Mouse (Mus musculus): ENCODE measurements at regions not wholly inside any gene's neighbourhood (a gene's known extent, or its start where the extent isn't known, plus 50 kb on each side); places are given as distances from the start of the nearest gene placed in this dataset.

DNA sequence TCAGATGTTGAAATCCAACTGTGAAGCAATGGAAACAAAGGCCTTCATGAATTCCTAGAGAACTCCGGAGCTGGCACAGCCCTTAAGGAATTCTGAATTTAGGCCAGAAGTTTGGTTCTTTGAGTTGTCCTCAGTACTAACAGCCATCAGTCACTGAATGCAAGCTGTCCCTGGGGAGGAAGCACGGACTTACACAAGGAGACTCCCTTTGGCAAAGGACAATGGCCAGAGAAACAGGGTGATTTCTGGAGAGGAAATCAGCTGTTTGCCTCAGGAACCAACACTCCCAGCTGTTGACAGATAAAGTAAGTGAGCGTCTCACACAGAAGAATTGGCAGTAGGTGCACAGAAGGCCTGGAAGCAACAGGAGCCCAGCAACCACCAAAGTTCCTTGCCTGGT is 56.8 kb upstream of the Atp2b1 start:
- DNase-seq, result no peak

DNA sequence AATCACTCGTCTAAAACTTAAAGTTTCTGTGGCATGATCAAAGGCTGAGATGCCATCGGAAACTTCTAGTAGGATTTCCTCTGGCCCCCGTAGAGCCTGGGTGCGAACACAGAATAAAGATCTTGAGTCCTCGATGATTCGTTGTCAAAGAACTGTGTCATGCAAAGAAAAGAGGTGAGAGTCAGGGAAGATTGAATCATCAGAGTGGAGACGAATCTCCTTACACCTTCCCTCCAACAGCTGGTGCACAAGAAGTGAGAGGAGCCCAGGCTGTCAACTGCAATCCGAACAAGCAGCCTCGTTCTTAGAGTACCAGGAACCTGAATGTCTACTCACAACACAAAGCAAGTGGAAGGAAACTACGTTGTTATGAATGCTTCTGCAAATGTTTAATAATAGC is 52.7 kb upstream of the Atp2b1 start:
- no peak for DNase-seq

DNA sequence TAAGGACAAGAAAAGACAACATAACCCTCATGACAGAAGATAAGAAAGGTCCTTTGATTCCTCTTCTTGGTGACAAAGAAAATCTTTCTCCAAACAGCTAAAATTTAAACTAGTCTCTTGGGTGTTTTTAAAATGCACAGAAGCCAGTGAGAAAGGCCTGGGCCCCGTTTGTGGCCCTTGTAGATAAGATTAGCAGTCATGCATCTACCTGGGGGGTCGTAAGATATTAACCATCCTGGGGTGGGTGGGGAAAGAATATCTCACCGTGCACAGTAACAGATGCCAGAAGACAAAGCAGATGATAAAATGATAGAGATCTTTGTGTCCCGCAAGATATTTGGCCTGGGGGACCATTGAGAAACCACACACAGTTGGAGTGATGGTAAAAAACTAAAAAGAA is 51.5 kb upstream of the Atp2b1 start:
- no peak for DNase-seq

DNA sequence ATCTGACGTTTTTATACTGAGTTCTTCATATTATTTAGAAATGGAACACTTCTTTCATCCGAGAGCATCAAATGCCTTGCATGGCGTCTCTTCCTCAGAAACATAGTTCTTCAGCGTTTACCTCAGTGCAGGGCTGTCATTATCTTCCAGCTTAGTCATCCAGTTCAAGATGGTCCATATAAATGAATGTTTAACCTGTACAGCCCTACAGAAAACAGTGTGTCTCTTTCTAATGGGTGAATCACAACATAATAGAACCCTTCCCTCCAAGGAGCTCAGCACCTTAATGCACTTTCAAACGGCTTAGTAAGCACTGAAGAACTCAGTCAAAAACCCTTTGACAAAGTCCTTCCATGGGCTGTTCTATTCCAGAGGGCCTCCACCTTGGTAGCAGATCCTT is 49.8 kb upstream of the Atp2b1 start:
- no peak for DNase-seq

Measured in cerebellum, adult 9-11 months (tissue).